Mouse (Mus musculus) right cerebral cortex, postnatal 36 days (tissue): ENCODE data around the gene Loxl3.

ENCODE experiments used
- DNase-seq, 2 experiments: peaks; one replicate each; pipeline ENCODE4 v3.0.0; 2022; ENCODE audit warnings: low spot score in 2 of 2, mixed read lengths in 1 of 2

Loxl3 gene

DNA sequence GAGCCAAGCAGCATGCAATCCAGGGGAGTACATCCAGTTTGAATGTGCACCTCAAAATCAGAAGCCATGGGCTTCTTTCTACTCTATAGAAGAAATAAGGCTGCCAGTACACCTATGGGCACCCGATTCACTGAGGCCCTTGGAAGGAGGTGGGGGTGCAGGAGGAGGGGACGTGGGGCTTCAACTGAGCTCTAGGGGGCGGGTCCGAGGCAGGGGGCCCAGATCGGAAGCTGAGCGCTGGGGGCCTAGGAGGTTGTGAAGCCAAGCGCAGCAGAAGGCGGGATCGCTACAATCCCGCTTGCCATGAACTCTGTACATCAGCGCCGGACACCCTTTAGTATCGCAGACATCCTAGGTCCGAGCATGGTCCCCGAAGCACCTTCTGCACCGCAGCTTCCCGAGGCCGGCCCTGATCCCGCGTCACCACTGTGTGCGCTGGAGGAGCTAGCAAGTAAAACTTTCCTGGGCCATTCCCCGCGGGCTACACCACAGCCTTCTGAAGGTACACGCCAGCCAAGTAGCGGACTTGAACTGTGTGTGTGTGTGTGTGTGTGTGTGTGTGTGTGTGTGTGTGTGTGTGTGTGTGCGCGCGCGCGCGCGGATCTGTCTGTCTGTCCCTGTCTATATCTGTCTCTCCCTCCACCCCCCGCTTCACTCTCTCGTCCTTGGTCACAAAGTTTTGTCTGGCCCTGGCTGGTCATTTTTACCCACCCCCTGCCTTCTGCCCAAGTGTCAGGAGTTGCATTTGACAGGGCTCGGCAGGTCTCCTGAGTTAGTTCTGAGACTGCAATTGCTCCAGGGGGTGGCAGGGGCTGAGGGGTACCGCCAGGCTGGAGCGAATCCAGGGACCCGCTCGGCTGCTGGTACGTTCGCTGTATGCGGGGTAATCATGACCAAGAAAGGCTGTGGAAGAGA, 52.4 kb downstream of the Loxl3 start, which contains the start of gene Lbx2:
Gene Lbx2, plus strand, starts transcription at position 247 of the 915 bp plus-strand sequence.
- DNase-seq: no peak

DNA sequence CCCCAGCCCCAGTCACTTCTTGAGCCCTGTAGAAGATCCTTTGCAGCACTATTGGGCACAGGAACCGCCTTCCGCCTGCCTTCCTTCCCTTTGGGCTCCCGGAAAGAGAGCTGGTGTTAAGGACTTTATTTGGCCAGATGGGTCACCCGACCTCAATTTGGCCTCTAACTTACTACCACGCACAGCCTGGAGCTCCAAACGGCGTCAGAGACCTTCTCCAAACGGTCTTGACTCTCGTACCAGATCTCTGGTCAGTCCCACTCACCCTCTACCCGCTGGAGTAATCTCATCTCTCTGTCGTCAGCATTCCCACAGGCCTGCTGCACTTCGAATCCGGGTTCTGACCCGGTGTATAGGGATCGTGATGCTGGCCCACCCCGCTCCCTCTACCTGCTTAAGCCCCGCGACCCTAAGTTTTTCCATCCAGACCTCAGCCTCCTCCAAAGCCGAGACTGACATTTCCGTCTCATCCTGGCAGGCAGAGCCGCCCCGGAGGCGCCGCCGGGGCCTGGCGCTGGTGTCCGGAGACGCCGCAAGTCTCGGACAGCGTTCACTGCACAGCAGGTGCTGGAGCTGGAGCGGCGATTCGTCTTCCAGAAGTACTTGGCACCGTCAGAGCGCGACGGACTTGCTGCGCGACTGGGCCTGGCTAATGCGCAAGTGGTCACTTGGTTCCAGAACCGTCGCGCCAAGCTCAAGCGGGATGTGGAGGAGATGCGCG, 53.4 kb downstream of the Loxl3 start:
- DNase-seq: no peak

DNA sequence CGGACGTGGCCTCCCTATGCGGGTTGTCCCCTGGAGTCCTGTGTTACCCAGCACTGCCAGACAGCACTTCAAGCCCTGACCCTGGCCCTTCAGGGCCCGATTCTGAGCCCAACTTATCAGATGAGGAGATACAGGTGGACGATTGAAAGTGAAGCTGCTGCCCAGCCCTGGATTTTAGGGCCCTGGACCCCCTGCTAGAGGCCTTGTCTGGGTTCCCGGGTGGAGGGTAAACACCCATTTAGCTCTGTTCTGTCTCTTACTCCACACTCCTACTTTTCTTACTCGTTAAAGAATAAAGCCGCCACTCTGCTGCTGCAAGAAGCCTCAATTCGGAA, 53.9 kb downstream of the Loxl3 start:
- no peak for DNase-seq

DNA sequence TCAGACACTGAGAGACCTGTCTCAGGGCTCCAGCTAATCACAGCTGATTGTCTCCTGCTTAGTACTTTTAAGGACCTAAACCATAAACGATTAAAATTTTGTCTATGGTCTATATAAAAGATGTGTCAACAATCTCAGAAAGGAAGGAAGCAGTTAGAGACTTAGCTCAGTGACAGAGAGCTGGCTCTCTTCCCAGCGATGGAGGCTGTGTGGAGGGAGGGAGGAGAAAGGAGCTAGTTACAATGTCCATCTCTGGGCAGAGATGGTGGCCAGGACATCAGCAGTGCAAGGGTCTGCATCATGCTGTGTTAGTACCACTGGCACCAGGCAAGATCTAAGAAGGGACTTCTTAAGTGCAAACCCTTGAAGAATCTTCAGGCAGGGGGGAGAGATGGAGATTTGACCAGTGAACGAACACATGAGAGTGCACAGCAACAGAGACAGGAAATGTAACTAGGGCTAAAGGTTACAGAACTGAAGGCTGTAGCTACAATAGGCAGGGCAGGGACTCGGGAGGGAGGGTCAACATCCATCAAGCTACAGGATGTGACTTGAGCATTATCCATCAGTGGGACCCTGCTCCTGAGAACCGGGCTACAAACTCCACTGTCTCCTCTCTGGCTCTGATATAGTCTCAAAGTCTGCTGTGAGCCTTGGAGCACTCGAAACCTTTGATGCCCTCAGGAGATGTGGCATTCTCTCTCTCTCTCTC, 58.6 kb downstream of the Loxl3 start:
- DNase-seq: no peak

DNA sequence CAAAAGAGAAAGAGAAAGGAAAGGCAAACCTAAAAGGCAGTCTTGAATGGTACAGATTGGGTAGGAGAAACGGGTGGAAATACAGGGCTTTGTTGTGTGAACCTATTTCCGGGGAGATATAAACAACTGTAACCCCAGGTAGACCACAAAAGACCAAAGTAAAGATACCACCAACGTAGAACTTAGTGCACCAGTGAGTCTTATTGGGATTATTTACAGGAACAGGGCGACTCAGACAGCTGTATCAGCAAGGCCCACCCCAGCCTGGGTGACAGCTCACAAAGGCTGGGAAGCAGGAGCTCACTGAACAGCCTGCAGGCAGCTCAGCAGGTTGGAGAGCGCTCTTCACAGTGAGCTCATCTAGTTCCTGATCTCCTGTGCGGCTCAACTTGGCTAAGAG, 62.0 kb downstream of the Loxl3 start:
- no peak for DNase-seq

DNA sequence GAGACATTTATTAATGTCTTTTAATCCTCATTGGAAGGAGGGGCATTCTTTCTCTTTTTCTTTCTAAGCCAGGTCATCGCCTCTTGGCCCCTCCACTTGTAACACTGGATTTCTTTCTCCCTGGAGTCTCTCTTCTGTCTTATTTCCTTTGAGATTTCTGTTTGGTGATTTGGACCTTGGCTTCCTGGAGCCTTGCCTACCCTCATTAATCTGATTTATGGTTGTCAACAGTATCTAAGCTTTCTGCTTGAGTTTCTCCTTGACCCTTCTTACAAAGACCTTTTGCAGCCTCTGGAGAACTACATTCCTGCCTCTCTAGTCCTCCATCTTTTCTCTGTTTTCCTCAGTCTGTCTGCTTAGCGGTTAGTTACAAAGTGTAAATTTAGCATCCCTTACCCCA, 64.4 kb downstream of the Loxl3 start:
- no peak for DNase-seq

DNA sequence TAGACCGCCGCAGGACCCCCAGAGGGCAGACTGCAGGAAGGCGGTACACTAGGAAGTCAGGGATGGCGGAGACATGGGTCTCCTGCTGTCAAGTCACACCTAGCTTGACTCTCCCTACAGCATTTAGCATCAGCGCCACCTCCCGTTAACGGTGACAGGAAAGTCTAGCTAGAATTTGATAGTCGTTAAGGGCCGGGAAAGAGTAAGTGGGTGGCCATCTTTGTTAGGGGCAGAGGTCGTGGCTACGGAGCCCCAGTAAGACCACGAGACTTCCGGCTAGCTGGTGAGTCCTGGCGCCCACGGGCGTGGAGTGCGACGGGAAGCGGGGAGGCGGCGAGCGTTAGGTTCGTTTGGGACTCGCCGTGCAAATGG, 67.3 kb downstream of the Loxl3 start, which contains the start of the genes Ccdc142 and Gm42688:
Gene Ccdc142, plus strand, starts transcription at position 286 of the 372 bp plus-strand sequence.
Gene Gm42688, plus strand, starts transcription at position 302 of the 372 bp plus-strand sequence.
- DNase-seq: peak; percentile 89

DNA sequence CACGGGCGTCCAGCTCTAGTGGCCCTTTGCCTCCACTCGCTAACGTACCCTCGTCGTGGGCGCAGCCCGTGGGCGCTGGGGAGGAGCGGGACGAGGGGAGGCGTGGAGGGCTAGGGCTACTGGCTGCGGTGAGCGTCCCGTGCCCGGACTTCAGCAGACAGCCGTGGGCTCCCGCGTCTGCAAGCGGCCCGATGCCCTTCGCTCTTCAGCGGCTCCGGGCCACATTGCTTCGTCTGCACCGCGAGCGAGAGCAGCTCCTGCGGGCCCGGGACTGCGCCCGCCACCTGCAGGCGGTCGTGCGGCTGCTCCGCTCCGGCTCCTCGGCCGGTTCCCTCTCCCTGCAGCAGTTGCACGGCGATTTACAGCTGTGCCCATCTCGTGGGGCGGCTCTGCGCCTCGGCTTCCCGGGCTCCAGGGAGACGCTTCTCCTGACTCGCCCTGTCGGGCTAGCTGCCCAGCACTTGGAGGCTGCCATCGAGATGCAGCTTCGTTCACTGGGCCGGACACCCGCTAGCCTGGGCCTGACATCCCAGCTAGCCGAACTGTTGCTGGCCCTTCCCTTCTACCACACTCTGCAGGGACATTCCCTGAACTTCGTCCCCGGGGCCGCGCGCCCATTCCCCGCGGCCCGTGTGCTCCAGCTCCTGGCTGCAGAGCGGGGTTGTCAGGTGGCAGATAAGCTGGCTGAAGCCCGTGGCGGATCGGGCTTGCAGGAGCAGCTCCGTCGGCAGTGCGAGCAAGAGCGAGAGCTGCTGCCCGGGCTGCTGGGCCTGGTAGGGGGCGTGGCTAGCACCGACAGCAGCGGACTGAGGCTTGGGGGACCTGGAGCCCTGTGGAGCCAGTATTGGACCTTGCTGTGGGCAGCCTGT, 67.9 kb downstream of the Loxl3 start:
- peak in 1 of 2 experiments; percentile 50 for DNase-seq
